Mouse (Mus musculus) midbrain, embryonic 13.5 days (tissue): ENCODE results near the gene Gm21915. TPM values are rescaled to one million over a fixed set of nuclear protein-coding genes. Genes with fewer than 3 reads are reported as not detected.

Experiments
- ATAC-seq: fragments of 200-750 bp; cut with Nextera tagmentation; 2 replicates; pipeline ENCODE4 v1.8.0; 2017; ENCODE audit warnings: mild to moderate bottlenecking, moderate TSS enrichment, moderate library complexity
- H3K27ac ChIP-seq: fragments of 300-500 bp; sonication (generic); 2 replicates; pipeline ENCODE4 v1.5.1; 2015; ENCODE audit warnings: inconsistent platforms, mild to moderate bottlenecking, moderate library complexity
- H3K27me3 ChIP-seq: fragments of 300-500 bp; sonication (generic); 2 replicates; pipeline ENCODE4 v1.6.1; 2015; ENCODE audit warnings: mild to moderate bottlenecking, inconsistent platforms
- H3K36me3 ChIP-seq: fragments of 300-500 bp; sonication (generic); 2 replicates; pipeline ENCODE4 v1.6.1; 2015; ENCODE audit warnings: mild to moderate bottlenecking, inconsistent platforms
- H3K4me1 ChIP-seq: fragments of 300-500 bp; sonication (generic); replicated peaks from 2 replicates; pipeline ENCODE4 v1.6.1; 2015; ENCODE audit warnings: inconsistent platforms
- H3K4me2 ChIP-seq: fragments of 300-500 bp; sonication (generic); replicated peaks from 2 replicates; pipeline ENCODE4 v1.6.1; 2015; ENCODE audit warnings: moderate library complexity, mild to moderate bottlenecking, inconsistent platforms
- H3K4me3 ChIP-seq: fragments of 300-500 bp; sonication (generic); replicated peaks from 2 replicates; pipeline ENCODE4 v1.5.1; 2015; ENCODE audit warnings: mild to moderate bottlenecking, inconsistent platforms
- H3K9ac ChIP-seq: fragments of 300-500 bp; sonication (generic); replicated peaks from 2 replicates; pipeline ENCODE4 v1.6.1; 2015; ENCODE audit warnings: mild to moderate bottlenecking, inconsistent platforms
- H3K9me3 ChIP-seq: fragments of 300-500 bp; sonication (generic); 2 replicates; pipeline ENCODE4 v1.6.1; 2016; ENCODE audit warnings: mild to moderate bottlenecking, inconsistent platforms
- WGBS: fragments of 180-500 bp; shearing (Covaris S2); methylation state at CpG from one replicate; pipeline ENCODE4 v1.1.7; 2015; 5-methylcytosine and 5-hydroxymethylcytosine counted together
- polyA plus RNA-seq: library from polyadenylated mRNA; unstranded; fragments of >200 nt; fragmentation: Nextera tagmentation; extraction: Ambion mirVana; gene quantifications from 2 replicates; pipeline ENCODE4 v1.2.1, GENCODE M21; 2015

Gene Gm21915
- polyA plus RNA-seq = not detected in 2 replicates

- WGBS = 93% methylated on average over 3 of the region's 3 CpGs
- Histone ChIP-seq H3K9ac (no peak within 1 kb of the TSS), H3K9me3 (no peaks in the 10 kb centered on the region), H3K4me3 (no peak within 1 kb of the TSS), H3K4me1 (peaks cover 16% of the 10 kb centered on the region), H3K27me3 (no peaks in the 10 kb centered on the region), H3K27ac (peak within 1 kb of the TSS; percentile 48), H3K4me2 (no peak within 1 kb of the TSS), H3K36me3 (no peaks in the 10 kb centered on the region)
- no peak for ATAC-seq
Observed at GRCm38 (mm10) chr9:40670313-40670712, at the start of gene Gm21915. Gene Gm21915, plus strand, starts transcription at chr9:40670613.

- no peaks in the 10 kb centered on the region for H3K27me3 ChIP-seq
- peaks cover 24% of the 10 kb centered on the region for H3K4me1 ChIP-seq
- ATAC-seq = no peak
- H3K27ac ChIP-seq = peak overlapping the region; percentile 19; the same call in 1 of the 2 replicates
- no peak overlapping the region for H3K9ac ChIP-seq
- whole genome bisulfite sequencing = 94% methylated on average over 3 of the region's 3 CpGs
- no peak overlapping the region for H3K4me3 ChIP-seq
- no peaks in the 10 kb centered on the region for H3K9me3 ChIP-seq
- no peak overlapping the region for H3K4me2 ChIP-seq
- no peaks in the 10 kb centered on the region for H3K36me3 ChIP-seq
Observed at GRCm38 (mm10) chr9:40622265-40622664, 48.1 kb upstream of the Gm21915 start.

- H3K9me3 ChIP-seq = no peaks in the 10 kb centered on the region
- ATAC-seq = no peak
- no peaks in the 10 kb centered on the region for H3K36me3 ChIP-seq
- no peak overlapping the region for H3K4me2 ChIP-seq
- H3K4me3 ChIP-seq = no peak overlapping the region
- 92% methylated on average over 4 of the region's 4 CpGs for WGBS
- H3K27ac ChIP-seq = no peak overlapping the region
- peaks cover 22% of the 10 kb centered on the region for H3K4me1 ChIP-seq
- no peaks in the 10 kb centered on the region for H3K27me3 ChIP-seq
- no peak overlapping the region for H3K9ac ChIP-seq
Observed at GRCm38 (mm10) chr9:40622793-40623192, 47.6 kb upstream of the Gm21915 start.

GRCm38 (mm10) chr9:40625341-40625740 lies 45.1 kb upstream of the Gm21915 start:
- Histone ChIP-seq H3K4me3 (no peak overlapping the region), H3K9ac (no peak overlapping the region), H3K4me2 (no peak overlapping the region), H3K9me3 (no peaks in the 10 kb centered on the region), H3K27me3 (no peaks in the 10 kb centered on the region), H3K4me1 (peaks cover 34% of the 10 kb centered on the region), H3K27ac (peak overlapping the region; percentile 85; the same call in 1 of the 2 replicates), H3K36me3 (no peaks in the 10 kb centered on the region)
- ATAC-seq = no peak
- WGBS = 80% methylated on average over 3 of the region's 3 CpGs

- Histone ChIP-seq H3K4me2 (peak overlapping the region; percentile 25), H3K27ac (peak overlapping the region; percentile 85), H3K9me3 (no peaks in the 10 kb centered on the region), H3K4me3 (no peak overlapping the region), H3K4me1 (peaks cover 38% of the 10 kb centered on the region), H3K27me3 (no peaks in the 10 kb centered on the region), H3K9ac (peak overlapping the region; percentile 24; the same call in 1 of the 2 replicates), H3K36me3 (no peaks in the 10 kb centered on the region)
- WGBS = 16% methylated on average over 11 of the region's 11 CpGs
- ATAC-seq = peak; percentile 46; the same call in 1 of the 2 replicates
Observed at GRCm38 (mm10) chr9:40626566-40626965, 43.8 kb upstream of the Gm21915 start.

DNA sequence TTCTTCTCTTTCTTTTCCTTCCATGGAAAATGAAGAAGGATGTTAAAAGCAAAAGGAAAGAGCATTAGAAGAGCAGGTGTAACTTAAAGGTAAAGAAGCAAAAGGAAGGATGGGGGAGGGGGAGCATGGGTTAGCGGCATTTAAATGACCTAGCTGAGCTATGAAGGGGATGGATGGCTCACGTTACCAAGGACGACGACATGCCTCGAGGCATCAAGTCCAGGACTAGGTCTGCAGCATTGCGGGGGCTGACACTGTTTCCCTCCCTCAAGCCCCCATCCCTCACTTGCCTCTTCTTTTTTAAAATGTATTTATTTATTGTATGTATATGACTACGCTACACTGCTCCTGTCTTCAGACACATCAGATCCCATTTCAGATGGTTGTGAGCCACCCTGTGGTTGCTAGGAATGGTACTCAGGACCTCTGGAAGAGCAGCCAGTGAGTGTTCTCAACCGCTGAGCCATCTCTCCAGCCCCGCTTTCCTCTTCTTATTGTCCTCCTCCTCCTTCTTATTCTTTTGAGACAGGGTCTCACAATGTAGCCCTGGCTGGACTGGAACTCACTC lies 43.2 kb upstream of the Gm21915 start:
- H3K36me3 ChIP-seq = no peaks in the 10 kb centered on the region
- no peaks in the 10 kb centered on the region for H3K27me3 ChIP-seq
- H3K9me3 ChIP-seq = no peaks in the 10 kb centered on the region
- WGBS = 32% methylated on average over 9 of the region's 9 CpGs
- H3K9ac ChIP-seq = no peak overlapping the region
- peaks cover 36% of the 10 kb centered on the region for H3K4me1 ChIP-seq
- peak; percentile 53 for ATAC-seq
- no peak overlapping the region for H3K4me2 ChIP-seq
- no peak overlapping the region for H3K4me3 ChIP-seq
- H3K27ac ChIP-seq = peak overlapping the region; percentile 85

DNA sequence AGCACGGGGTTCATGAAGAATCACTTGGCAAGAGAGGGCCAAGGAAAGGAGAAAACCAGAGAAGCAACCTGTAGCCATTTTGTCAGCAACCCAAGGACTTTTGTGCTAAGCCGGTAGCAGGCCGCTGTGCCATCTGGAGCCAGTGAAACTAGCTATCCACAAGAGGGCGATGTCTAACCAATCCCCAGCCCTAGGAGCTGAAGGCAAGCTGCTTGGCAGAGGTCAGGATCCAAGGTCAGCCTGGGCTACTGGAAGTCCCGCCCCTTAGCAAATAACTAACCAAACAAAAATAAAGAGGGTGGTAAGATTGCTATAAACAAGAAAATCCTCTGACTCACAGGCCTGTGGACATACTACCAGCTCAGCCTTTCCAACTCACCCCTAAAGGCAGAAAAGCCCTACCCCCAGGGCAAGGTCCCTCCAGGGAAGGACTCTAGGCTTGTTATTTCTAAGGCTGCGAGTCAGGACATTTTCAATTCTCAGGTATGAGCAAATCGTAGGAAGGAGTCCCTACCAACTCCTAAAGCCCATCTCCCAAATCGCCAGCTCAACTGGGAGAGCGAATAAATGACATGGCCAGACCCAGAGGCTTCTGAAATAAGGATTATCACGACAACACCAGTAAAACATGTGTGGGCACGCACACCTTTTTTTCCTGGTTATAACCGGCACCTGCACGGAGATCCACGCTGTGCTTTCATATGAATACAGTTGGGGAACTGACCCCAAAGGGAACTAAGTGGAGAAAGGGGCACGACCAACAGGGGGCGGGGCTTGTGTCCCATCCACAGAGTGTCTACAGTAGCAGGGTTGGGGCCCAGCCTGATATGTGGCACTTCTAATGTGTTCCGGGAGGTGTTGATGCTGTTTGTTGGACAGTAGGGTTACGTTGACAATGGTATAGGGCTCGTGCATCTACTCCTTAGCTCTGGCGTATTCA lies 42.0 kb upstream of the Gm21915 start:
- no peaks in the 10 kb centered on the region for H3K36me3 ChIP-seq
- no peaks in the 10 kb centered on the region for H3K27me3 ChIP-seq
- H3K9ac ChIP-seq = no peak overlapping the region
- 0 out of 2 replicates have a peak, but pooled peaks have one; percentile 31 for ATAC-seq
- no peak overlapping the region for H3K4me2 ChIP-seq
- H3K4me1 ChIP-seq = peaks cover 35% of the 10 kb centered on the region
- H3K27ac ChIP-seq = no peak overlapping the region
- no peak overlapping the region for H3K4me3 ChIP-seq
- 68% methylated on average over 20 of the region's 20 CpGs for WGBS
- no peaks in the 10 kb centered on the region for H3K9me3 ChIP-seq

DNA sequence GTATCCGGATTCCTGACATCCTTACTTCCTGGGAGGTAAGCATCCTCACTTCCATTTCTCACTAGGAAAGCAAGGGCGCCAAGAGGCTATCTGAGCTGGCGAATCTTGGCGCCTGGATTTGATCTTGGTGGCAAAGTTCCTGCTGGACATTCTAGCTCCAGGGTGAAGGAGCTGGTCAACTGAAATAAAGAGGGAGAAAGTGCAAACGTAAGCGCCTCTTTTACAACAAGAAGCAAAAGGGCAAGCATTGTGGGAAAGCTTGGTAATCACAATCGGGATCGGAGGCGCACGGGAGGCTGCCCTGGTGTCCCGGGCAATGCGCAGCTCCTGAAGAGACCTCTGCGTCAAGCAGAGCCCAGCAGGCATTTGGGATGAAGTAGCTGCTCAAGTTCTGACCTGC lies 41.0 kb upstream of the Gm21915 start:
- no peak overlapping the region for H3K9ac ChIP-seq
- ATAC-seq = no peak
- H3K9me3 ChIP-seq = no peaks in the 10 kb centered on the region
- no peak overlapping the region for H3K4me2 ChIP-seq
- H3K27me3 ChIP-seq = no peaks in the 10 kb centered on the region
- no peak overlapping the region for H3K4me3 ChIP-seq
- H3K4me1 ChIP-seq = peaks cover 35% of the 10 kb centered on the region
- no peak overlapping the region for H3K27ac ChIP-seq
- 47% methylated on average over 13 of the region's 13 CpGs for WGBS
- no peaks in the 10 kb centered on the region for H3K36me3 ChIP-seq

GRCm38 (mm10) chr9:40631101-40631500 lies 39.3 kb upstream of the Gm21915 start:
- Histone ChIP-seq H3K36me3 (no peaks in the 10 kb centered on the region), H3K27ac (no peak overlapping the region), H3K4me1 (peaks cover 32% of the 10 kb centered on the region), H3K9me3 (no peaks in the 10 kb centered on the region), H3K27me3 (no peaks in the 10 kb centered on the region), H3K4me2 (no peak overlapping the region), H3K4me3 (no peak overlapping the region), H3K9ac (no peak overlapping the region)
- ATAC-seq = no peak
- WGBS = 76% methylated on average over 6 of the region's 6 CpGs

GRCm38 (mm10) chr9:40631505-40631904 lies 38.9 kb upstream of the Gm21915 start:
- 92% methylated on average over 10 of the region's 10 CpGs for WGBS
- peaks cover 28% of the 10 kb centered on the region for H3K4me1 ChIP-seq
- no peak overlapping the region for H3K4me2 ChIP-seq

GRCm38 (mm10) chr9:40636054-40636453 lies 34.4 kb upstream of the Gm21915 start:
- no peak overlapping the region for H3K4me2 ChIP-seq
- no peaks in the 10 kb centered on the region for H3K9me3 ChIP-seq
- peaks cover 21% of the 10 kb centered on the region for H3K4me1 ChIP-seq
- no peaks in the 10 kb centered on the region for H3K36me3 ChIP-seq
- H3K27me3 ChIP-seq = no peaks in the 10 kb centered on the region
- ATAC-seq = no peak
- H3K9ac ChIP-seq = no peak overlapping the region
- no peak overlapping the region for H3K4me3 ChIP-seq
- 19% methylated on average over 2 of the region's 2 CpGs for whole genome bisulfite sequencing
- no peak overlapping the region for H3K27ac ChIP-seq

More at GRCm38 (mm10) chr9:40631505-40631904, 38.9 kb upstream of the Gm21915 start:
- Histone ChIP-seq H3K4me3 (no peak overlapping the region), H3K9me3 (no peaks in the 10 kb centered on the region), H3K27me3 (no peaks in the 10 kb centered on the region), H3K36me3 (no peaks in the 10 kb centered on the region), H3K9ac (no peak overlapping the region), H3K27ac (no peak overlapping the region)
- ATAC-seq = no peak
